Mouse (Mus musculus): ENCODE data around the gene Sult1a1.

DNA sequence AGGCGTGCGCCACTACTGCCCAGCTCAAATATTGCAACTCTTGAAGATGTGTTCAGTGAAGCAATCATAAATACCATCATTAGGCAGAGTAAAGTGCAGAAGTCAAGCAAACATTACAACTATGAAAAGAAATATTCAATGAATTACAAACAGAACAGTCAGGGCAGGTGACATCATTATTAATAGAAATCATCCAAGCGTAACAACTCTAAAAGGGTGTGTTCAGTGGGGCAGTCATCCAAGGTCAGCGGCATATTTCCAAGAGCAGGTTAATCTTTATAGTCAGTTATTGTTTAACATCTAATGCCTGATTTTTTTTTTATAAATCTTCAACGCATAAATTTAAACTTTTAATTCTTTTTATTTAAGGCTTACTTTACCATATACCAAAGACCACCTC, 5.0 kb upstream of the Sult1a1 start:
- TF ChIP-seq CTCF (IDR thresholded peaks at IDR 0.05) (no peak), EP300 (IDR thresholded peaks at IDR 0.05) (no peak)

Data from lung, postnatal 0 days (tissue).